Mouse (Mus musculus): ENCODE results near the gene Rhog.

GRCm38 (mm10) chr7:102192356-102192755 is 63.5 kb downstream of the Rhog start:
- no peak for TF ChIP-seq GATA1 (IDR thresholded peaks at IDR 0.05; ENCODE audit: borderline replicate concordance, low read length)
- TF ChIP-seq FLI1 (IDR thresholded peaks at IDR 0.05; ENCODE audit: low read length), result no peak
